Mouse (Mus musculus): ENCODE measurements at regions not wholly inside any gene's neighbourhood (a gene's known extent, or its start where the extent isn't known, plus 50 kb on each side); places are given as distances from the start of the nearest gene placed in this dataset.

DNA sequence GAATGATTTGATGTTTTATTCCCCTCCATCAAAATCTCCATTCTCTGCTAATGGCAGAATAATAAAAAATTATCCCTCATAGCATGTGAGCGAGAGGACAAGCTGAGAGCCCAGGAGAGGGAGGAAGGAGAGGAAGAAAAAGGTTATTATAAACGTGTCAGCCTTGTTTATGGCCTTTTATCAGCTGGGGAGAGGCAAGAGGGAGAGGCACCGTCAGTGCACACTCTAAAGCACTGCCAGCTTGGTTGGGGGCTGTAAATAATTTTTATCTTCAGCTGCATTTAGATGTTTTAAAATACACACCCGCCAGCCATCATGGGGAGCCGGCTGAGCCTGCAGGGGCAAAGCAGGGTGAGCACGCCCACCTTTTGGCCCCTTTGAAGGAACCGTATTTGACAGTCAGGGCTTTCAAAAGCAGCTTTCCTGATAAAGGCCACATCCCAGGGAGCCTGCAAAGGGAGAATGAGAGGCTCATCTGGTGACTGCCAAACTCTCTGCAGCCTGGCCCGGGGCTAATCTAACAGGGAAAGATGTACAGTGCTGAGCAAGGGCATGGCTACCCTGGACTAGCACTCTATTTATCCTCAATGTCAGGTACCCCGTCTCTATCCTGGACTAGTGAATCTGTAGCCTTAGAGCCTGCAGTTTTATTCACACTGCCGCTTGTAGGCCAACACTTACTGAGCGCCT, 145.8 kb downstream of the Hmg20a start:
- TF ChIP-seq POLR2A (IDR thresholded peaks at IDR 0.05; ENCODE audit: extremely low read depth, insufficient read depth, low read length) (no peak), CTCF (IDR thresholded peaks at IDR 0.05; ENCODE audit: extremely low read depth, insufficient read depth, low read length) (no peak)

All from cortical plate, adult 2 months (tissue).